Mouse (Mus musculus) cerebellum, adult 2 months (tissue): Measurements from ENCODE around the gene Rbm38. TPM values are rescaled to one million over a fixed set of nuclear protein-coding genes. Genes with fewer than 3 reads are reported as not detected.

Experiments
- DNase-seq, 2 experiments: peaks; one replicate each; pipeline ENCODE4 v3.0.0; 2021
- H3K27ac ChIP-seq: fragments of 200-500 bp; 2 replicates; pipeline ENCODE4 v1.5.1; 2012; ENCODE audit warnings: low read length, control low read depth, inconsistent platforms; ENCODE audit not compliant: insufficient read depth
- H3K27me3 ChIP-seq: fragments of 200-500 bp; 2 replicates; pipeline ENCODE4 v1.6.1; 2012; ENCODE audit warnings: inconsistent platforms, mild to moderate bottlenecking, low read length, moderate library complexity; ENCODE audit not compliant: control insufficient read depth, insufficient read depth
- H3K4me1 ChIP-seq: fragments of 200-500 bp; 2 replicates; pipeline ENCODE4 v1.6.1; 2011; ENCODE audit warnings: low read length; ENCODE audit not compliant: control insufficient read depth, insufficient read depth
- H3K4me3 ChIP-seq: fragments of 200-500 bp; replicated peaks from 2 replicates; pipeline ENCODE3; 2011; ENCODE audit warnings: mild to moderate bottlenecking, low read depth, low read length, control low read depth; ENCODE audit not compliant: insufficient read depth
- CTCF ChIP-seq: fragments of 200-500 bp; IDR thresholded peaks from 2 replicates; pipeline ENCODE4 v1.5.1; 2011; ENCODE audit warnings: low read depth, mild to moderate bottlenecking, control low read depth, low read length, moderate library complexity, borderline replicate concordance; ENCODE audit not compliant: insufficient read depth
- POLR2A ChIP-seq: fragments of 200-500 bp; IDR thresholded peaks from 2 replicates; pipeline ENCODE4 v1.6.1; 2011; ENCODE audit warnings: low read length, control low read depth, borderline replicate concordance; ENCODE audit not compliant: insufficient read depth
- WGBS: fragments of 180-500 bp; shearing (Covaris S2); methylation state at CpG from one replicate; pipeline ENCODE4 v1.1.7; 2018; 5-methylcytosine and 5-hydroxymethylcytosine counted together
- polyA plus RNA-seq: library from polyadenylated mRNA; depleted of rRNA; stranded (reverse); fragments of >200 nt; gene quantifications from 2 replicates; pipeline ENCODE4 v1.2.3, GENCODE M21; 2012

Rbm38 gene
- polyA plus RNA-seq, 1 experiment: 9.0 TPM

- TF ChIP-seq CTCF (no peak), POLR2A (no peak)
- H3K27me3 ChIP-seq: no peaks in the 10 kb centered on the region
- H3K27ac ChIP-seq: no peak overlapping the region
- 86% methylated on average over 5 of the region's 5 CpGs for WGBS
- no peaks in the 10 kb centered on the region for H3K4me1 ChIP-seq
- DNase-seq: no peak
- no peak overlapping the region for H3K4me3 ChIP-seq
These were observed 15.4 kb downstream of the Rbm38 start for GRCm38 (mm10) chr2:173035653-173036052.

GRCm38 (mm10) chr2:173036055-173036454 lies 15.8 kb downstream of the Rbm38 start:
- H3K4me3 ChIP-seq: no peak overlapping the region
- H3K27ac ChIP-seq: no peak overlapping the region
- DNase-seq: no peak
- TF ChIP-seq CTCF: no peak
- no peak for TF ChIP-seq POLR2A
- H3K27me3 ChIP-seq: no peaks in the 10 kb centered on the region
- 72% methylated on average over 5 of the region's 5 CpGs for WGBS
- H3K4me1 ChIP-seq: no peaks in the 10 kb centered on the region

GRCm38 (mm10) chr2:173036611-173037010 lies 16.3 kb downstream of the Rbm38 start:
- DNase-seq: no peak
- no peak overlapping the region for H3K27ac ChIP-seq
- 75% methylated on average over 4 of the region's 4 CpGs for WGBS
- no peak overlapping the region for H3K4me3 ChIP-seq
- no peaks in the 10 kb centered on the region for H3K27me3 ChIP-seq
- no peaks in the 10 kb centered on the region for H3K4me1 ChIP-seq
- TF ChIP-seq POLR2A: no peak
- no peak for TF ChIP-seq CTCF

GRCm38 (mm10) chr2:173037347-173037746 lies 17.0 kb downstream of the Rbm38 start:
- 76% methylated on average over 5 of the region's 5 CpGs for WGBS
- Histone ChIP-seq H3K27ac (no peak overlapping the region), H3K27me3 (no peaks in the 10 kb centered on the region), H3K4me1 (no peaks in the 10 kb centered on the region), H3K4me3 (no peak overlapping the region)
- no peak for DNase-seq
- TF ChIP-seq POLR2A (no peak), CTCF (no peak)

GRCm38 (mm10) chr2:173037827-173038607 lies 17.7 kb downstream of the Rbm38 start:
- TF ChIP-seq POLR2A (no peak), CTCF (no peak)
- 54% methylated on average over 7 of the region's 7 CpGs for WGBS
- Histone ChIP-seq H3K4me3 (no peak overlapping the region), H3K27ac (no peak overlapping the region), H3K27me3 (no peaks in the 10 kb centered on the region), H3K4me1 (no peaks in the 10 kb centered on the region)
- no peak for DNase-seq

- H3K4me1 ChIP-seq: no peaks in the 10 kb centered on the region
- no peak for DNase-seq
- TF ChIP-seq POLR2A (no peak), CTCF (no peak)
- 91% methylated on average over 4 of the region's 4 CpGs for WGBS
- H3K4me3 ChIP-seq: no peak overlapping the region
- H3K27me3 ChIP-seq: no peaks in the 10 kb centered on the region
- no peak overlapping the region for H3K27ac ChIP-seq
These were observed 18.7 kb downstream of the Rbm38 start for GRCm38 (mm10) chr2:173039041-173039440.

- Histone ChIP-seq H3K27me3 (no peaks in the 10 kb centered on the region), H3K27ac (no peak overlapping the region), H3K4me1 (no peaks in the 10 kb centered on the region), H3K4me3 (no peak overlapping the region)
- no peak for DNase-seq
- no peak for TF ChIP-seq POLR2A
- no peak for TF ChIP-seq CTCF
- 82% methylated on average over 3 of the region's 3 CpGs for WGBS
These were observed 20.5 kb downstream of the Rbm38 start for GRCm38 (mm10) chr2:173040803-173041202.

- TF ChIP-seq CTCF (no peak), POLR2A (no peak)
- Histone ChIP-seq H3K4me1 (no peaks in the 10 kb centered on the region), H3K27ac (no peak overlapping the region), H3K27me3 (no peaks in the 10 kb centered on the region), H3K4me3 (no peak overlapping the region)
- WGBS: 60% methylated on average over 5 of the region's 5 CpGs
- DNase-seq: no peak
These were observed 20.9 kb downstream of the Rbm38 start for GRCm38 (mm10) chr2:173041242-173041641.

- Histone ChIP-seq H3K4me3 (no peak overlapping the region), H3K27ac (no peak overlapping the region), H3K27me3 (no peaks in the 10 kb centered on the region), H3K4me1 (no peaks in the 10 kb centered on the region)
- WGBS: 93% methylated on average over 1 of the region's 1 CpGs
- TF ChIP-seq POLR2A (no peak), CTCF (no peak)
- DNase-seq: no peak
These were observed 21.6 kb downstream of the Rbm38 start for GRCm38 (mm10) chr2:173041893-173042292.
